10 mouse cellular contexts compared by ENCODE assay signal in genomic region chr1:172616537-172617300, GRCm38 (mm10). TPM values are rescaled to one million over a fixed set of nuclear protein-coding genes. Genes with fewer than 3 reads are reported as not detected.
DNase-seq lines count a peak whose midpoint lies in the region; ATAC-seq lines count a peak whose summit lies in the region.
"Had no signal": no experiment of that assay in that cellular context is flagged by ENCODE, and none has a peak within 500 bp of the region (broad histone marks: within the 10 kb centered on the region; RNA-seq: fewer than 3 reads in every experiment).

No protein-coding gene starts in this region.

- no peak for ATAC-seq in heart, embryonic 13.5 days (ENCODE audit: extremely low read depth, insufficient number of reproducible peaks, low FRiP score, low TSS enrichment)
- peak; percentile 82 for ATAC-seq in forebrain, embryonic 12.5 days (ENCODE audit: low FRiP score)
- no peak for ATAC-seq in monocyte, adult 5-6 weeks (replicated peaks; ENCODE audit: insufficient number of reproducible peaks, low FRiP score, low TSS enrichment, poor library complexity, severe bottlenecking)

- H3K36me3 ChIP-seq in heart, embryonic 13.5 days: no peaks in the 10 kb centered on the region
- no peaks in the 10 kb centered on the region for H3K36me3 ChIP-seq in forebrain, embryonic 12.5 days (replicated peaks)
- H3K36me3 ChIP-seq: G1E had no signal

- no peak overlapping the region for H3K27ac ChIP-seq in heart, embryonic 13.5 days (replicated peaks)
- no peak overlapping the region for H3K27ac ChIP-seq in forebrain, embryonic 12.5 days

- intact Hi-C loops in heart, postnatal 10 days (cut with DNase I): loop anchor here (5.0 kb wide), 1 partner anchor 204 kb away; no protein-coding TSS in a partner anchor
- intact Hi-C loops in gastrocnemius, postnatal 36 days (cut with DNase I): no loop called here

- peaks cover 10% of the 10 kb centered on the region for H3K4me1 ChIP-seq in heart, embryonic 13.5 days
- peaks cover 14% of the 10 kb centered on the region for H3K4me1 ChIP-seq in forebrain, embryonic 12.5 days

- peak overlapping the region; percentile 69 for H3K4me2 ChIP-seq in heart, embryonic 13.5 days
- peak overlapping the region; percentile 69 for H3K4me2 ChIP-seq in forebrain, embryonic 12.5 days

- WGBS in heart, embryonic 13.5 days: 19% methylated on average over 22 of the region's 22 CpGs
- WGBS in forebrain, embryonic 12.5 days: 18% methylated on average over 22 of the region's 22 CpGs

- DNase-seq in heart, postnatal 10 days: no peak
- peak; percentile 57 for DNase-seq in brain, adult 2 months (ENCODE audit: low read depth, low spot score)
- DNase-seq in layer of hippocampus, postnatal 36 days: peak; percentile 38 to 41
- peak; percentile 61 for DNase-seq in retina, embryonic 14.5 days (ENCODE audit: low spot score)
- no peak for DNase-seq in gastrocnemius, postnatal 36 days

- H3K27me3 ChIP-seq in heart, embryonic 13.5 days (replicated peaks): peaks cover 18% of the 10 kb centered on the region
- H3K27me3 ChIP-seq in forebrain, embryonic 12.5 days: peaks cover under 1% of the 10 kb centered on the region; the same call in 1 of the 2 replicates

- peak overlapping the region; percentile 45 for H3K9ac ChIP-seq in heart, embryonic 13.5 days
- H3K9ac ChIP-seq in forebrain, embryonic 12.5 days: peak overlapping the region; percentile 47

- H3K9me3 ChIP-seq in heart, embryonic 13.5 days: no peaks in the 10 kb centered on the region
- no peaks in the 10 kb centered on the region for H3K9me3 ChIP-seq in forebrain, embryonic 12.5 days

- peak overlapping the region; percentile 40 for H3K4me3 ChIP-seq in heart, embryonic 13.5 days
- peak overlapping the region; percentile 36 for H3K4me3 ChIP-seq in forebrain, embryonic 12.5 days (replicated peaks)
- H3K4me3 ChIP-seq: erythroblast, embryonic 14.5 days had no signal

RNA-seq across cellular contexts. Expression of gene Fcrl6, which starts 14.4 kb away (rescaled TPM):
- polyA plus RNA-seq in heart, embryonic 13.5 days (2015; fragmentation: Nextera tagmentation; extraction: Ambion mirVana): not detected in 2 replicates
- total RNA-seq in heart, postnatal 10 days (2021): not detected
- 0.24 TPM in 1 of 2 replicates, not detected in the other for polyA plus RNA-seq in forebrain, embryonic 12.5 days (2016; fragmentation: Nextera tagmentation; extraction: Ambion mirVana)
- not detected for total RNA-seq in layer of hippocampus, postnatal 36 days (2021)
- not detected for total RNA-seq in gastrocnemius, postnatal 36 days (2021)
- total RNA-seq in monocyte, adult 5-6 weeks (2017): 0.96 to 5.5 TPM in 2 of 3 replicates, not detected in the other
- total RNA-seq: G1E had no signal
- polyA plus RNA-seq: erythroblast, embryonic 14.5 days; G1E had no signal

RNA-seq across cellular contexts. Expression of gene Dusp23, which starts 16.0 kb away (rescaled TPM):
- 10.4 and 10.9 TPM in 2 replicates for polyA plus RNA-seq in heart, embryonic 13.5 days (2015; fragmentation: Nextera tagmentation; extraction: Ambion mirVana)
- total RNA-seq in heart, postnatal 10 days (2021): 1 to 10 TPM; 6.3 to 6.8 TPM
- 4.6 and 6.1 TPM in 2 replicates for polyA plus RNA-seq in forebrain, embryonic 12.5 days (2016; fragmentation: Nextera tagmentation; extraction: Ambion mirVana)
- total RNA-seq in layer of hippocampus, postnatal 36 days (2021): 1 to 10 TPM; 6.7 to 7.4 TPM
- 10 to 100 TPM; 30.8 to 31.8 TPM for total RNA-seq in gastrocnemius, postnatal 36 days (2021)
- 0.57 to 2.2 TPM in 2 of 3 replicates, not detected in the other for total RNA-seq in monocyte, adult 5-6 weeks (2017)
- total RNA-seq: G1E had no signal
- polyA plus RNA-seq: erythroblast, embryonic 14.5 days; G1E had no signal

RNA-seq across cellular contexts. Expression of gene Slamf8, which starts 26.4 kb away (rescaled TPM):
- polyA plus RNA-seq in heart, embryonic 13.5 days (2015; fragmentation: Nextera tagmentation; extraction: Ambion mirVana): not detected in 2 replicates
- not detected for total RNA-seq in heart, postnatal 10 days (2021)
- not detected in 2 replicates for polyA plus RNA-seq in forebrain, embryonic 12.5 days (2016; fragmentation: Nextera tagmentation; extraction: Ambion mirVana)
- total RNA-seq in layer of hippocampus, postnatal 36 days (2021): not detected
- not detected for total RNA-seq in gastrocnemius, postnatal 36 days (2021)
- total RNA-seq in monocyte, adult 5-6 weeks (2017): 7.9 to 15.4 TPM (median 10.1 TPM) in 3 replicates
- polyA plus RNA-seq: erythroblast, embryonic 14.5 days; G1E had no signal

Comparison
In these comparisons a context has a peak if more than half of its experiments do, and no peak if none do; other contexts are left out.
1. DNase-seq: peak in brain, adult 2 months (single experiment), layer of hippocampus, postnatal 36 days (2 of 2) and retina, embryonic 14.5 days (single experiment); none in heart, postnatal 10 days (0 of 2) and gastrocnemius, postnatal 36 days (0 of 2).